Mouse (Mus musculus): ENCODE data around the gene Olfr186.
"Not testable (repeated sequence)": the region's sequence is repeated elsewhere in the genome, so short reads cannot be mapped to it uniquely, and the experiment has no call there.

Gene Olfr186

DNA sequence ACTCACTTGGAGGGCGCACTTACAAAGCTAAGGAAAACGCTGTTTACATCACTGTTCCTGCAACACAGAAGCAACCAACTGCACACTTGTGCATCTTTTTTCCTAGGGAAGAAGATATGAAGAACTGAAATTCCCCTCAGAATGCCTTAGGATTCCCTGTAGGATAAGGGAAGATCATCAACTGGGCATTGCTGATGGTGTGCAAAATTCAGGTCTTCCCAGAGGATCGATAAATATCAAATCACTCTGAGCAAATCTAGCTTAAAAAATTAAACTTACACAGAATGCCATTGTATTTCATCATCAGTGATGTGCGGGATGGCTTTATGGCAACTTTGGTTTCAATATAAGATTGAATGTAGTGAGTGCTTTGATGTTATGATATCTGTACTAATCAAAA lies at the start of gene Olfr186:
Olfr186 (minus strand) TSS at position 101 of the 400 bp plus-strand sequence.
- DNase-seq, result no peak

DNA sequence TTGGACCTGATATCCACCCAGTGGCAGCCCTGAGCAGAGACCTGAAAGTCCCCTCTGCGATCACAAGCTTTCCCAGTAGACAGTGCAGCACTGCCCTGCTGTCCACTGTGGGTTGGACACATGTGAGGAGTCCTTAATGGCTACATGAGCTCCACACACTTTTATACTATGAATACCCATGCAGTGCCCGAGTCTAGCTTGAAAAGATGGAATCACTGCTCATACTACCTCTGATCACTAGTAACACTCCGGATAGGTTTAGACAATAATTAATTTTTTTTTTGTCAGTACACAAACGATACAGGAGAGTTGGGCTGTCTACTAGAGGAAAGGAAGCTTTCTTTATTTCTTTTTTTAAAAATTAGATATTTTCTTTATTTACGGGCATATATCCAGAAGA lies 47.8 kb upstream of the Olfr186 start, which contains the start of gene Olfr190:
Olfr190 (minus strand) TSS at position 101 of the 400 bp plus-strand sequence.
- no peak for DNase-seq

DNA sequence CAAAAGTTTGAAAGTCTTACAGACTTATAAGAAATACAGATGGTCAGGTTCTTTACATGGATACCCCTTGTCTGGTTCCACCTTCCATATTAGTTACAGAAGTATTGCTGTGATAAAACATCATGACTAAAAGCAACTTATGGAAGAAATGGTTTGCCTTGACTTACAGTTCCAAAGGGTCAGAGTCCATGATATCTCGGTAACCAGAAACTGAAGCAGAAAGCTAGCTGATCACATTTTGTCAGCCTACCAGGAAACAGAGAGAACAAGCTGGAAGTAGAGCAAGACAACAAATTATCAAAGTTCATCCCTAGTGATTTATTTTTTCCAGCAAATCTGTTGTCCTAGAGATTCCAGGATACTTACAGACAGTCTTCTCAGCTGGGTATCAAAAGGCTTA lies 43.4 kb upstream of the Olfr186 start:
- DNase-seq, result no peak

DNA sequence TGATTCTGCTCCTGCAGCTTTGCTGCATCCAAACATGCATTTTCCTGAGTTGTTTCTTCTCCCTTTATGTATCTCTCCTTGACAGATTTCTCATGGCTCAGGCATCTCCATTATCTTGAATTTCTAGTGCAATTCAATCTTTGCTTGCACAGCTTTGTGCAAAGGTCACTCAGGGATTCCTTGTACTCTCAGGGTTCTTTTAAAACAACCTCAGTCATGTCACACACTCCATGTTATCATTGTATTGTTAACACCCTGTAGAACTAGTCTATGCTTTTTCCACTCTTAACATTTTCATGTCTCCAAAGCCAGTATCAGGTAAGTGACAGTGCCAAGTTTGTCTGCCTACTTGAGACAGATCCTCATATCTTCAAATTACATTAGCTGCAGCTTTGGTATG lies 41.7 kb upstream of the Olfr186 start:
- no peak for DNase-seq

DNA sequence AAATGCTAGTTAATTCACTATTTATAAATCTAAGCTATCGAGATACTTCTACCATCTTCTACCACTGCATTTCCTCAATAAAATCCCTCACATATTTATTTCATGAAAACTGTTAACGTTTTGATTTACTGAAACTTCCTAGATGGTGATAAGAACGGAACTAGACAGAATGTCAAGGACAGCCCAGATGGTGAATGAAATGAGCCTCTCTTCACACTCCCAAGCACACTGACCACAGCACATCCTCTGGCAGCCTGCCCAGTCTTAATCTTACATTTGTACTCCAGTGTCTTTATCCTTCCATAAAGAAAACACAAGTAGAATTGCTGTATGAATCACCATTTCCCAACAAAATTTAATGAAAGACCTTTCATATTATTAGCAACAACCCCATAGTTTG lies 32.3 kb upstream of the Olfr186 start:
- DNase-seq, result not testable (repeated sequence)

DNA sequence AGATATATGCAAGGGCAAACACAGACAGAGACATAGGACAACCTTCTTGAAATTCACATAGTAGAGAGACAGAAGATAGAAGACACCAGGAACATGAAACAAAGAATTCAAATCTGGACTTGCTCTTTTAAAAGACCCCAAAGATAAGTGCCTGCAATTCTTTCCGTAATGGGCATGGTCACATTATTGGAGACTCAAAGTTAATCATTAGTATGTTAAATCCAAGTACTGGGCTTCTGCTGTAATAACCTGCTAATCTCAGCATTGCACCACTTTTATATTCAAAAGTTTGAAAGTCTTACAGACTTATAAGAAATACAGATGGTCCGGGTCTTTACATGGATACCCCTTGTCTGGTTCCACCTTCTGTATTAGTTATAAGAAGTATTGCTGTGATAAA lies 19.2 kb upstream of the Olfr186 start:
- not testable (repeated sequence) for DNase-seq

DNA sequence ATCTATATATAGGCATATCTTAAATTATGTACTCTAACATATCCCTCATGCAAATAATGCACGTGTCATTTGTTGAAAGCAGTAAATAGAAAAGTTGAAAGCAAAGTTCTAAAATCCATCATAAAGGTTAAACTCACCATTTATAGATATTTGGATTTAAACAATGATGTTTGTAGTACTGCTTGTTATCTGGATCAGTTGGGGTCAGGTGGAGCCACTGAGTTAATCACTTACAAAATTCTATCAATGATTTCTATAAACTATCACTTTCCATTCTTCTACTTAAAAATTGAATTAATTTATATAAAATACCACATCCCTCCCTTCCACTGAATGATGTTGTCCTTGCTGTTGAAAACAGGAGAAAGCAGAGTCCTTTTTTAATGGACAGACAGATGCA lies 18.8 kb upstream of the Olfr186 start:
- no peak for DNase-seq

DNA sequence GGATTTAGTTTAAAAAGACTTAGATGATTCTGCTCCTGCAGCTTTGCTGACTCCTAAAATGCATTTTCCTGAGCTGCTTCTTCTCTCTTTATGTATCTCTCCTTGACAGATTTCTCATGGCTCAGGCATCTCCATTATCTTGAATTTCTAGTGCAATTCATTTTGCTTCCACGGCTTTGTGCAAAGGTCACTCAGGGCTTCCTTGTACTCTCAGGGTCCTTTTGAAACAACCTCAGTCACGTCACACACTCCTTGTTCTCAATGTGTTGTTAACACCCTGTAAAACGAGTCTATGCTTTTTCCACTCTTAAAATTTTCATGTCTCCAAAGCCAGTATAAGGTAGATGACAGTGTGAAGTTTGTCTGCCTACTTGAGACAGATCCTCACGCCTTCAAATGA lies 17.5 kb upstream of the Olfr186 start:
- no peak for DNase-seq

DNA sequence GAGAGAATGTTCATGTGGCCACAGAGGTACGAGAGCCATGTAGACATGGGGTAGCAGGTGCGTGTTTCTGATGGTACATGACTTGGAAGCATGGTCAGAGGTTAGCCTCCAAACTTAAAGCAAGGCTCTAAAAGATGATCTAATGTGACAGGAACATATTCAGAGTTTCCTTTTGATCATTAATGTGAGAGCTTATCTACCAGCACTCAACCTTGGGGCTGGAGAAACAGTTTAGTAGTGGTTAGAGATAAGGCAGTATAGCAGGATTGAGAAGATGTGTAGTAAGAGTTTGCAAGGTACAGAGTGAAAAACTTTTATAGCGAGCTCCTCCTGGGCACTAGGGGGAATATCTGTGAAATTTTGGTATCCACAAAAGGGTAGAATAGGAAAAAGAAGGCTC lies 15.7 kb upstream of the Olfr186 start:
- no peak for DNase-seq

DNA sequence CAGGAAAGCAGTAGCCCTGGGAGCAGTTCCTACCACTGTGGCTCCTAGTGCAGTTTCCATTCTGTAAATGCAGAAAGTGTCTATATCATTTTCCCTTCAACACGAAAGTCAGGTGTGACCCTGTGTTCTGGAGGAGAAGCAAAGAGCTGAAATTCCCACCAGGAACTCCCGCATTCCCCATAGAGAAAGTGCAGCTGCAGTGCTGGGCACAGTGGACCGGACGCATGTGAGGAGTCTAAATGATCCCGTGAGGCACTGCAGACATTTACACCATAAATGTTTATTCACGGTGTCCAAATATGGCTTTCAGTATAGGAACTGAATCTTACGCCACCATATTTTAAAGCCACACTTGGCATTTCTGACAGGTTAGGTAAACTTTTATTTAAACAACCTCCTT lies 9.6 kb upstream of the Olfr186 start, which contains the start of gene Olfr187:
Olfr187 (minus strand) TSS at position 58 of the 400 bp plus-strand sequence.
- no peak for DNase-seq

DNA sequence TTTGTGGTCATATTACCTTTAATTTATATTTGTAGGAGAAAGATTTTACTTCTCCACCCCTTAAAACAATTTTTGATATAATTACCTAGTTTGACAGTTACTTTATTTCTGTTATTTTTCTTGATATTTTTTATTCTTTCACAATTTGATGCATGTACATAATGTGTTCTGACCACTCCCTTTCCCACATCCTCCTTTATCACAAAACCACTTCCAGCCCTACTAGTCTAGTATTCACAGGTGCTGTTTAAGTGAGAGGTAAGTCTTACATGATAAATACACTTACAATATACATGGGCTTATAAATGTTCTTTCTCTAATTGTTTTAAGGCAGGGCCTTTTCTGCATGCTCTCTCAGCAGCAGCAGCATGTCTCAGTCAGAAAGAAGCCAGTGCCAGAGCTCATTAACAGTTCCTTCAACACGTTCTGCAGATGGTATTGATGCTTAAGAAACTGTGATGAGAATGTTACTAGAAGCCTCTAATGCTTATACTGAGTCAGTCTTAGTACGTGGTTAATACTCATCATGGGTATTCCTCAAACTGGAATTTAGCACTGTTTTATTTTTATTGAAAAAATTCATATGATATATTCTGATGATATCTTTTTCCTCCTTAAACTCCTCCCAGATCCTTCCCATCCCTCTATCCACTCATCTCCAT lies 16.6 kb downstream of the Olfr186 start:
- DNase-seq, result no peak

DNA sequence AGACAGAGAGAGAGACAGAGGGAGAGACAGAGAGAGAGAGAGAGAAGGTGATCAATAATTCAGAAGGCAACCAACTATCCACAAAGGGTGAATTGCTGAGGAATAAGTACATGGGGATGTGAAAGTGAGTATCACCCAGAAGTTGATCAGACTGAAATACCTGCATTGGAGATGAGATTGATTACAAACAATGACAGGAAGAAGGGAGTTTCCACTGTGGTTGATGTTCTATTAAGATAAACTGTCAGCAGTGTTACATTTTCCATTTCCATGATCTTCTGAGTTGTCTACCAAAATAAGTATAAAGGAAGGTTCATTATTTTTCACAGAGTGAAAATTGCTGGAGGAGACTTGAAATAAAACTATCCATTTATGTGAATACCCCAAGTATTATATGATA lies 22.9 kb downstream of the Olfr186 start:
- DNase-seq, result no peak

DNA sequence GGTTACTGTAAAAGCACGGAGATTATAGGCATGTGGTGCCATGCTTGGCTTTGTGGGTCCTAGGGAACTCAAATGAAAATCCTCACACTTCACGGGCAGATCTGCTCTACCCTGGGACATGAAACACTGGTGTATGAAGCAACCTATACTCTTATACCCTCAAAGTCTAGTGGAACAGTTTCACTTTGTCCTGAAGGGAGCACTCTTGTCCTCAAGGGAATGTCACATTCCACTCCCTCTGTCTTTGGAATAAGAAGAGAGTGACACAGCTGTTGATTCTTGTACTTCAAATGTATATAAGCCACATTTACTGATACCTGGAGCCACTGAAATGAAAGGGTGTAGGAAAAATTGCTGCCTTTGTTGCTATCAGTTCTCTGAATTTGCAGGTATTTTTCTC lies 35.0 kb downstream of the Olfr186 start, which contains the start of gene Olfr183:
Olfr183 (plus strand) TSS at position 301 of the 400 bp plus-strand sequence.
- no peak for DNase-seq
